Mouse (Mus musculus) stomach, embryonic 16.5 days (tissue): ENCODE data around the gene Spsb4. TPM values are rescaled to one million over a fixed set of nuclear protein-coding genes. Genes with fewer than 3 reads are reported as not detected.

Experiments used
- ATAC-seq: fragments of 200-750 bp; cut with Nextera tagmentation; 2 replicates; pipeline ENCODE4 v1.8.0; 2017; ENCODE audit warnings: moderate number of reproducible peaks, moderate TSS enrichment; ENCODE audit not compliant: insufficient read depth, low FRiP score
- H3K27ac ChIP-seq: fragments of 300-500 bp; sonication (generic); 2 replicates; pipeline ENCODE4 v1.5.1; 2014; ENCODE audit warnings: low read length
- H3K27me3 ChIP-seq: fragments of 300-500 bp; sonication (generic); 2 replicates; pipeline ENCODE4 v1.6.1; 2014; ENCODE audit warnings: low read length, control low read depth, mixed read lengths; ENCODE audit not compliant: control insufficient read depth, insufficient read depth
- H3K36me3 ChIP-seq: fragments of 300-500 bp; sonication (generic); 2 replicates; pipeline ENCODE4 v1.6.1; 2014; ENCODE audit warnings: low read length; ENCODE audit not compliant: control insufficient read depth, insufficient read depth
- H3K4me1 ChIP-seq: fragments of 300-500 bp; sonication (generic); 2 replicates; pipeline ENCODE4 v1.6.1; 2014; ENCODE audit warnings: low read length, control low read depth, mixed read lengths; ENCODE audit not compliant: control insufficient read depth, insufficient read depth
- H3K4me2 ChIP-seq: fragments of 300-500 bp; sonication (generic); 2 replicates; pipeline ENCODE4 v1.6.1; 2014; ENCODE audit warnings: low read depth, low read length, mixed read lengths
- H3K4me3 ChIP-seq: fragments of 300-500 bp; sonication (generic); replicated peaks from 2 replicates; pipeline ENCODE4 v1.5.1; 2014; ENCODE audit warnings: mild to moderate bottlenecking, low read length
- H3K9ac ChIP-seq: fragments of 300-500 bp; sonication (generic); 2 replicates; pipeline ENCODE4 v1.6.1; 2014; ENCODE audit warnings: low read length
- H3K9me3 ChIP-seq: fragments of 300-500 bp; sonication (generic); replicated peaks from 2 replicates; pipeline ENCODE4 v1.6.1; 2016; ENCODE audit warnings: low read length, control low read depth; ENCODE audit not compliant: control insufficient read depth
- WGBS: fragments of 180-500 bp; shearing (Covaris S2); extraction: QIAGEN DNeasy Blood & Tissue Kit; methylation state at CpG from one replicate; pipeline ENCODE4 v1.1.7; 2014; 5-methylcytosine and 5-hydroxymethylcytosine counted together
- polyA plus RNA-seq: library from polyadenylated mRNA; unstranded; fragments of >200 nt; fragmentation: Nextera tagmentation; extraction: Ambion mirVana; gene quantifications from 2 replicates; pipeline ENCODE4 v1.2.1, GENCODE M21; 2015

The Spsb4 gene
- polyA plus RNA-seq, 1 experiment from 2014 or later: 14.2 TPM

DNA sequence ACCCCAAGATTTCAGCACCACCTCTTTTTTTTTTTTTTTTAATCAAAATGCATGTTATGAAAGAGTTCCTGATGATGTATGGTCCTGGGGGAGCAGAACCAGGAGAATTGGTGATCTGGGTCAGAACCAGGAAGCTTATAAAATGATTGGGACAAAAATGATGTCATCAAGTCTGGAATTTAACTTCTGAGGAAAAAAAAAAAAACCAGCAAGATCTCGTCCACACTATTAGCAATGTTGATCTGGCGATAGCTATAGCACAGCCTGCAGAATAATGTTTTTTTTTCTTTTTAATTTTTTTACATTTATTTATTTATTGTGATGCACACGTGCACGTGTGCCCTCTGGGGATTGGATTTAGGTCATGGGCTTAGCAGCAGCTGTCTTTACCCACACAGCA lies 27.6 kb upstream of the Spsb4 start:
- Histone ChIP-seq H3K27ac (no peak overlapping the region), H3K4me1 (no peaks in the 10 kb centered on the region), H3K27me3 (no peaks in the 10 kb centered on the region), H3K4me3 (no peak overlapping the region), H3K4me2 (no peak overlapping the region), H3K9me3 (0 out of 2 replicates have a peak, but pooled peaks cover 3% of the 10 kb centered on the region), H3K36me3 (no peaks in the 10 kb centered on the region), H3K9ac (no peak overlapping the region)
- ATAC-seq: no peak
- WGBS: 79% methylated on average over 4 of the region's 4 CpGs

DNA sequence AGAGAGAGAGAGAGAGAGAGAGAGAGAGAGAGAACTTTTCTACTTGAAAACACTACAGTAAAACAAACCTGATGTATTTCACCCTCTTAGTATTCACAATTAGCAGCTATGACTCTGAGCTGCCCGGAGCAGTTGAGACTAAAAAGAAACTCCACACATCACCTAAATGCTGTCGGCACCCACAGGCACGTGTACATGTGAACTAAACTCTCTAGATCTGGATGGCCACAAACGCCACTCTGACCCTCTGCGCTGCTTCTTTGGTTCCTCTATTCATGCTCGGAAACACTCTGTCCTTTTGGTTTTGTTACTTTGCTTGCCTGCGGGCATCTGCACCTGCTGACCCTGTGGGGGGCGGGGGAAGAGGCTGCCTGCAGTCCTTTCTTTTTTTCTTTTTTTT lies 23.0 kb upstream of the Spsb4 start:
- H3K27ac ChIP-seq: no peak overlapping the region
- H3K4me1 ChIP-seq: no peaks in the 10 kb centered on the region
- no peak for ATAC-seq
- no peak overlapping the region for H3K4me3 ChIP-seq
- WGBS: 78% methylated on average over 8 of the region's 8 CpGs
- H3K9me3 ChIP-seq: no peaks in the 10 kb centered on the region
- no peaks in the 10 kb centered on the region for H3K27me3 ChIP-seq
- no peaks in the 10 kb centered on the region for H3K36me3 ChIP-seq
- H3K9ac ChIP-seq: no peak overlapping the region
- H3K4me2 ChIP-seq: no peak overlapping the region

DNA sequence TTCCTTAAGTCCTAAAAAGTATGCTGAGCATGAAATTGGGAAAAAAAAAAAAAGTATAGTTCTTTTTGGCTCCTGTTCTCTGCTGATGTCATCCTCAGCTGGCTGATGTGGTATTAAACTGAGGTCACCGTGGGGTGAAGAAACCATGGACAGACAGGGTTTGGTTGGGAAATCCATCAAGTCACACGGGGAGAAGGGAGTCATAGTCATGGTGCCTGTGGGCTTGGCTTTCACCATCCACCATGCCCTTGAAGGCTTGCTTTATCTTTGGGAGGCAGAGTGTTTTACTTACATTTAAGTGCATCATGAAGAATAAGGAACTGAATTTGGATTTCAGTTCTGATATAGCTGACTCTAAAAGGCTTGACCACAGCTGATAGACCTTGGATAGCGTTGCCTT lies 19.4 kb upstream of the Spsb4 start:
- Histone ChIP-seq H3K9me3 (no peaks in the 10 kb centered on the region), H3K4me2 (no peak overlapping the region), H3K4me1 (no peaks in the 10 kb centered on the region), H3K36me3 (no peaks in the 10 kb centered on the region), H3K27me3 (no peaks in the 10 kb centered on the region), H3K4me3 (no peak overlapping the region), H3K9ac (no peak overlapping the region), H3K27ac (no peak overlapping the region)
- no peak for ATAC-seq
- 72% methylated on average over 3 of the region's 3 CpGs for WGBS

DNA sequence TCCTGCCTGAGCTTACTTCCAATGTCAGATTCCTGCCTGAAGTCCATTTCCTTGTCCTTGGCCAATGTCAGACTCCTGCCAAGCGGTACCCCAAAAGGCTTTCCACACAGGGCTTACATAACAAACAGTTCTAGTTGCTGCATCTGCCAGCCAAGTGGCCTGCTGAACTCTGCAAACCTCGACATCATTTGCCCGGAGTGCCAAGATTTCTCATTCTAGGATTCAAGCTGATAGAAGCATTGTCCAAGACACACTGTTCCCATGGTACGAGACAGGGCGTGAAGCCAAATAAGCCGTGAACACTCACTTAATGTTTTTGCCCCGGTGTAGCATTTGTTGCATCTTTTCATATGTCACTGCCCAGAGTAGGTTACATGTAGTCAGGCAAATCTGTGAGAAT lies 18.0 kb upstream of the Spsb4 start:
- Histone ChIP-seq H3K9me3 (no peaks in the 10 kb centered on the region), H3K27ac (no peak overlapping the region)
- WGBS: 81% methylated on average over 7 of the region's 7 CpGs

DNA sequence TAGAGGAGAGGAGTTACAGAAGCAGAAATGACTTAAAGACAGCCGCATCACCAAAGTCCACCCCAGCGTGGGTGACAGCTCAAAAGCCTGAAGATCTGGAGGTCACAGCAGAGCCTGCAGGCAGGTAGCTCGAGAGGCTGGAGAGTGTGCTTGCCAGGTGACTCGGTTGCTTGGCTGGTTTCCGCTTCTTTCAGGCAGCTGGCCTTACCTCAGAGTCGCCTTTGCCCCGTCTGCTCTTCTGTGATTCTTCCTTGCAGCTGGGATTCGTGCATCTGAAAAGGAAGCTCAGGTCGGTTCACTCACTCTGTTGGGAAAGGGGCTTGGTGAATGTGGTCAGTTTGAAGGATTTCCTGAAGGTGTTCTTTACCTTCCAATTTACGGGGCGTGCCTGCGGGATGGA lies 8.7 kb upstream of the Spsb4 start:
- Histone ChIP-seq H3K4me3 (no peak overlapping the region), H3K27me3 (no peaks in the 10 kb centered on the region), H3K4me2 (no peak overlapping the region), H3K27ac (no peak overlapping the region), H3K9ac (no peak overlapping the region), H3K36me3 (no peaks in the 10 kb centered on the region), H3K9me3 (no peaks in the 10 kb centered on the region), H3K4me1 (no peaks in the 10 kb centered on the region)
- WGBS: 77% methylated on average over 12 of the region's 12 CpGs
- no peak for ATAC-seq

More for the DNA sequence above, 18.0 kb upstream of the Spsb4 start:
- Histone ChIP-seq H3K4me3 (no peak overlapping the region), H3K4me1 (no peaks in the 10 kb centered on the region), H3K27me3 (no peaks in the 10 kb centered on the region), H3K9ac (no peak overlapping the region), H3K36me3 (no peaks in the 10 kb centered on the region), H3K4me2 (no peak overlapping the region)
- ATAC-seq: no peak

DNA sequence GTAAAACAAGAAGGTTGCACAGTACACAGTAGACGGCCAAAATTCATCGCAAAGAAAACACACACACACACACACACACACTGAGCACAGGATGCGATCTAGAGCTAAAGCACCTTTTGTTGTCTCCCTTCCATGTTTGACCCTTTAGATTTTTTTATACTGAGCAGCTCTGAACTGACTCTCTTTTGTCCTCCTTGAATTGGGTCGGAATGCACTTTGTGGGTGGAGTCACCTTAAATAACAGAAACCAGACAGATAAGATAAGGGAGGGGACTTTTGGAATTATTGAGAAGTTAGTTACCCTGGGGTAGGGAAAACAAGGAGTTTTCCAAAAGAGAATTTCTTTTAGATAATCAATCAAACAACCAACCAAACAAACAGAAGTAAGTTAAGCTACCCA lies 7.4 kb upstream of the Spsb4 start:
- Histone ChIP-seq H3K27ac (no peak overlapping the region), H3K9ac (no peak overlapping the region), H3K4me1 (no peaks in the 10 kb centered on the region), H3K4me3 (no peak overlapping the region), H3K9me3 (no peaks in the 10 kb centered on the region), H3K27me3 (no peaks in the 10 kb centered on the region), H3K4me2 (no peak overlapping the region), H3K36me3 (no peaks in the 10 kb centered on the region)
- 72% methylated on average over 4 of the region's 4 CpGs for WGBS
- no peak for ATAC-seq

DNA sequence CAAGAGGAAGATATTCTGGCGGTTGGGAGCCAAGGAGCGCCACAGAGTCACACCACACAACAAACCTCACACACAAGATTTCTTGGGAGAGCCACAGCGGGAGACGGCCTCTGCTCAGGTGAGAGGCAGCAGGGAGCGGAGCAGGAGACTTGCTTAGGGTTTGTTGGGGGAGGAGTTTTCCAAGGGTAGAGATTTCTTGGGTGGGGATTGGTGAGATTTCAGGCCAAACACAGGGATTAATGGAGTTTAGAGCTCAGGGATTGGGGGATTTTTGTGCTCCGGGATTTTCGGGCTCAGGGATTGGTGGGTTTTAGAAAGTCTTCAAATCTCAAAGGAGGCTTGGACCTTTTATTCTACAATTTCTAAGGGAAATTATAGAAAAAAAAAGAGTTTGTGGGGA lies 5.8 kb upstream of the Spsb4 start:
- H3K27me3 ChIP-seq: no peaks in the 10 kb centered on the region; the same call in 1 of the 2 replicates
- ATAC-seq: no peak
- WGBS: 83% methylated on average over 7 of the region's 7 CpGs

DNA sequence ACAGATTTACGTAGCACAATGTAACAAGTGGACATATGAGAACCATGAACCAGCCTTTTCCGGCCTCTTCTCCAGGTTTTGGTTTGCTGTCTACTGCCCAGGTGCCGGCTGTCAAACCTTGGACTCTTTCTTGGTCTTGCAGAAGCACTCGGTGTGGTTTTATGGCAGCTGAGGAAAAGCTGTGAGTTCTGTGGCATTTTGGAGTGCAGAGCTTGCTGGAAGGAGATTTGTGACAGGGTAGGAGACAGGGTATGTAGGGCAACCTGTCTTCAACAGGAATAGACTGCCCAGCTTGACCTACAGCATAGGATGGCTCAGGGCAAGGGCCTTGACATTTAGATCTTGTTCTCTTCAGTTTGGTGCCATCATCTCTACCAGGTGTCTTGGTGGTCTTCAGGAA lies 4.3 kb upstream of the Spsb4 start:
- H3K4me2 ChIP-seq: no peak overlapping the region
- 0 out of 2 replicates have a peak, but pooled peaks cover under 1% of the 10 kb centered on the region for H3K4me1 ChIP-seq
- no peak overlapping the region for H3K4me3 ChIP-seq
- no peaks in the 10 kb centered on the region; the same call in 1 of the 2 replicates for H3K27me3 ChIP-seq
- H3K36me3 ChIP-seq: no peaks in the 10 kb centered on the region
- no peak overlapping the region for H3K27ac ChIP-seq
- no peak overlapping the region for H3K9ac ChIP-seq
- 83% methylated on average over 4 of the region's 4 CpGs for WGBS
- no peak for ATAC-seq
- no peaks in the 10 kb centered on the region for H3K9me3 ChIP-seq

More for the DNA sequence above, 5.8 kb upstream of the Spsb4 start:
- no peak overlapping the region for H3K27ac ChIP-seq
- H3K36me3 ChIP-seq: no peaks in the 10 kb centered on the region
- H3K4me2 ChIP-seq: no peak overlapping the region
- H3K4me1 ChIP-seq: no peaks in the 10 kb centered on the region
- no peaks in the 10 kb centered on the region for H3K9me3 ChIP-seq
- H3K9ac ChIP-seq: no peak overlapping the region
- H3K4me3 ChIP-seq: no peak overlapping the region

DNA sequence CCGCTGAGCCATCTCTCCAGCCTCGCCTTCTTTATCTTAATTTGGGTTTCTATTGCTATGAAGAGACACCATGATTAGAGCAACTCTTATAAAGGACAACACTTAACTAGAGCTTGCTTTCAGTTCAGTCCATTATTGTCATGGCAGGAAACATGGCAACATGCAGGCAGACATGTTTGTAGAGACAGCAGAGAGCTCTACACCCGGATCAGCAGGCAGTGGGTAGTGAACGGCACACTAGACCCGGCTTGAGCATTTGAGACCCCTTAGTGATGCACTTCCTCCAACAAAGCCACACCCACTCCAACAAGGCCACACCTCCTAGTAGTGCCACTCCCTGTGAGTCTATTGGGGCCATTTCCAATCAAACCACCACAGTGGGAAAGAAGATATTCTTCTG lies 3.7 kb upstream of the Spsb4 start:
- no peak overlapping the region for H3K4me2 ChIP-seq
- H3K36me3 ChIP-seq: no peaks in the 10 kb centered on the region
- WGBS: 87% methylated on average over 5 of the region's 5 CpGs
- no peaks in the 10 kb centered on the region for H3K9me3 ChIP-seq
- H3K4me1 ChIP-seq: peaks cover 6% of the 10 kb centered on the region; the same call in 1 of the 2 replicates
- no peak for ATAC-seq
- no peak overlapping the region for H3K9ac ChIP-seq
- H3K27ac ChIP-seq: no peak overlapping the region
- H3K4me3 ChIP-seq: no peak overlapping the region
- no peaks in the 10 kb centered on the region; the same call in 1 of the 2 replicates for H3K27me3 ChIP-seq

DNA sequence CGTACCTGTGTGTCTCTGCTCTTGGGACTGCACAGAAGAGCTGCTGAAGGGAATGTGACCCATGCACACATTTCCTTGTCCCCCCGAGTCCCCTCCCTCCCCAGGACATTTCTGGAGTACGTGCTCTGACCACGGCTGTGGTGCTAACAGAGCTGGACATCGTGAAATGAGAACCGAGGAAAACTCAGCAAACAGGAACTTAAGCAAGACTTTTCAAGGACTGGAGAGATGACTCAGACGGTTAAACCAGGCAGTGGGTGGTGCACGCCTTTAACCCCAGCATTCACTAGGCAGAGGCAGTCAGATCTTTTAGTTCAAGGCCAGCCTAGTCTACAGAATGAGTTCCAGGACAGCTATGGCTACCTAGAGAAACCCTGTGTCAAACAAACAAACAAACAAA lies 1.5 kb upstream of the Spsb4 start:
- Histone ChIP-seq H3K4me3 (no peak overlapping the region), H3K27me3 (peaks cover 5% of the 10 kb centered on the region; the same call in 1 of the 2 replicates), H3K9me3 (no peaks in the 10 kb centered on the region), H3K27ac (no peak overlapping the region), H3K4me2 (no peak overlapping the region), H3K9ac (no peak overlapping the region), H3K36me3 (no peaks in the 10 kb centered on the region), H3K4me1 (peaks cover 14% of the 10 kb centered on the region)
- ATAC-seq: no peak
- WGBS: 69% methylated on average over 8 of the region's 8 CpGs
